Mouse (Mus musculus) lung, embryonic 16.5 days (tissue): Measurements from ENCODE around the gene Wwp2. TPM values are rescaled to one million over a fixed set of nuclear protein-coding genes. Genes with fewer than 3 reads are reported as not detected.

Source experiments
- ATAC-seq: fragments of 200-750 bp; cut with Nextera tagmentation; 2 replicates; pipeline ENCODE4 v1.8.0; 2017; ENCODE audit warnings: low read depth, mild to moderate bottlenecking, moderate library complexity
- H3K27ac ChIP-seq: fragments of 300-500 bp; sonication (generic); 2 replicates; pipeline ENCODE4 v1.5.1; 2014; ENCODE audit warnings: mild to moderate bottlenecking, control low read depth, low read length
- H3K27me3 ChIP-seq: fragments of 300-500 bp; sonication (generic); 2 replicates; pipeline ENCODE4 v1.6.1; 2014; ENCODE audit warnings: low read depth, low read length, mixed read lengths; ENCODE audit not compliant: control insufficient read depth, insufficient read depth
- H3K36me3 ChIP-seq: fragments of 300-500 bp; sonication (generic); 2 replicates; pipeline ENCODE4 v1.6.1; 2014; ENCODE audit warnings: low read length; ENCODE audit not compliant: control insufficient read depth, insufficient read depth
- H3K4me1 ChIP-seq: fragments of 300-500 bp; sonication (generic); replicated peaks from 2 replicates; pipeline ENCODE4 v1.6.1; 2014; ENCODE audit warnings: low read length, mixed read lengths; ENCODE audit not compliant: control insufficient read depth, insufficient read depth
- H3K4me2 ChIP-seq: fragments of 300-500 bp; sonication (generic); 2 replicates; pipeline ENCODE4 v1.6.1; 2014; ENCODE audit warnings: low read depth, low read length, control low read depth
- H3K4me3 ChIP-seq: fragments of 300-500 bp; sonication (generic); 2 replicates; pipeline ENCODE4 v1.5.1; 2014; ENCODE audit warnings: mild to moderate bottlenecking, low read length, control low read depth
- H3K9ac ChIP-seq: fragments of 300-500 bp; sonication (generic); 2 replicates; pipeline ENCODE4 v1.6.1; 2014; ENCODE audit warnings: low read length, control low read depth
- H3K9me3 ChIP-seq: fragments of 300-500 bp; sonication (generic); 2 replicates; pipeline ENCODE4 v1.6.1; 2016; ENCODE audit warnings: low read length; ENCODE audit not compliant: control insufficient read depth
- WGBS: fragments of 180-500 bp; shearing (Covaris S2); extraction: QIAGEN DNeasy Blood & Tissue Kit; methylation state at CpG from one replicate; pipeline ENCODE4 v1.1.7; 2014; 5-methylcytosine and 5-hydroxymethylcytosine counted together
- polyA plus RNA-seq: library from polyadenylated mRNA; unstranded; fragments of >200 nt; fragmentation: Nextera tagmentation; extraction: Ambion mirVana; gene quantifications from 2 replicates; pipeline ENCODE4 v1.2.1, GENCODE M21; 2015

The Wwp2 gene
- polyA plus RNA-seq, 1 experiment from 2014 or later, result 60.5 TPM

- H3K27ac ChIP-seq, result peak overlapping the region; percentile 30; the same call in 1 of the 2 replicates
- H3K27me3 ChIP-seq, result no peaks in the 10 kb centered on the region
- peak overlapping the region; percentile 73 for H3K4me3 ChIP-seq
- H3K4me2 ChIP-seq, result peak overlapping the region; percentile 71
- no peak for ATAC-seq
- H3K9me3 ChIP-seq, result no peaks in the 10 kb centered on the region
- 22% methylated on average over 9 of the region's 9 CpGs for WGBS
- H3K36me3 ChIP-seq, result peaks cover 13% of the 10 kb centered on the region; the same call in 1 of the 2 replicates
- peaks cover 10% of the 10 kb centered on the region for H3K4me1 ChIP-seq
- peak overlapping the region; percentile 83 for H3K9ac ChIP-seq
Observed at GRCm38 (mm10) chr8:107424176-107424575, 12.0 kb upstream of the Wwp2 start.

GRCm38 (mm10) chr8:107424597-107425229 lies 11.5 kb upstream of the Wwp2 start, which contains the start of gene Nob1:
Gene Nob1, minus strand, starts transcription at chr8:107425051.
- peak within 1 kb of the TSS; percentile 71 for H3K4me2 ChIP-seq
- H3K27ac ChIP-seq, result peak within 1 kb of the TSS; percentile 30
- H3K27me3 ChIP-seq, result no peaks in the 10 kb centered on the region
- WGBS, result under 1% methylated on average over 50 of the region's 50 CpGs
- H3K4me1 ChIP-seq, result peaks cover 10% of the 10 kb centered on the region
- ATAC-seq, result peak; percentile 100
- H3K4me3 ChIP-seq, result peak within 1 kb of the TSS; percentile 73
- peak within 1 kb of the TSS; percentile 83 for H3K9ac ChIP-seq
- H3K36me3 ChIP-seq, result peaks cover 13% of the 10 kb centered on the region; the same call in 1 of the 2 replicates
- H3K9me3 ChIP-seq, result no peaks in the 10 kb centered on the region

GRCm38 (mm10) chr8:107425230-107425597 lies 11.0 kb upstream of the Wwp2 start:
- Histone ChIP-seq H3K36me3 (peaks cover 9% of the 10 kb centered on the region; the same call in 1 of the 2 replicates), H3K27me3 (no peaks in the 10 kb centered on the region), H3K27ac (no peak overlapping the region), H3K4me3 (peak overlapping the region; percentile 73; the same call in 1 of the 2 replicates), H3K4me2 (peak overlapping the region; percentile 71), H3K9me3 (no peaks in the 10 kb centered on the region), H3K4me1 (peaks cover 10% of the 10 kb centered on the region), H3K9ac (no peak overlapping the region)
- WGBS, result 41% methylated on average over 8 of the region's 8 CpGs
- no peak for ATAC-seq

- no peak overlapping the region for H3K27ac ChIP-seq
- no peak overlapping the region for H3K4me2 ChIP-seq
- H3K4me3 ChIP-seq, result no peak overlapping the region
- 73% methylated on average over 8 of the region's 8 CpGs for WGBS
- ATAC-seq, result no peak
- peaks cover 4% of the 10 kb centered on the region; the same call in 1 of the 2 replicates for H3K4me1 ChIP-seq
- no peaks in the 10 kb centered on the region for H3K36me3 ChIP-seq
- H3K9ac ChIP-seq, result no peak overlapping the region
- H3K27me3 ChIP-seq, result no peaks in the 10 kb centered on the region
- no peaks in the 10 kb centered on the region for H3K9me3 ChIP-seq
Observed at GRCm38 (mm10) chr8:107430821-107431220, 5.3 kb upstream of the Wwp2 start.

- Histone ChIP-seq H3K27ac (no peak overlapping the region; the same call in 1 of the 2 replicates), H3K9ac (peak overlapping the region; percentile 95)
- ATAC-seq, result peak; percentile 9; the same call in 1 of the 2 replicates
Observed at GRCm38 (mm10) chr8:107435421-107435961, 674 bp upstream of the Wwp2 start.

GRCm38 (mm10) chr8:107436841-107437421 lies 766 bp downstream of the Wwp2 start:
- Histone ChIP-seq H3K9me3 (no peaks in the 10 kb centered on the region), H3K36me3 (no peaks in the 10 kb centered on the region), H3K4me1 (peaks cover 4% of the 10 kb centered on the region; the same call in 1 of the 2 replicates), H3K4me3 (peak overlapping the region; percentile 93), H3K9ac (peak overlapping the region; percentile 95), H3K27ac (peak overlapping the region; percentile 91), H3K27me3 (no peaks in the 10 kb centered on the region), H3K4me2 (peak overlapping the region; percentile 87)
- peak; percentile 21 for ATAC-seq
- WGBS, result 4% methylated on average over 16 of the region's 16 CpGs

More at GRCm38 (mm10) chr8:107435421-107435961, 674 bp upstream of the Wwp2 start:
- H3K4me2 ChIP-seq, result peak overlapping the region; percentile 87
- no peaks in the 10 kb centered on the region for H3K9me3 ChIP-seq
- H3K4me1 ChIP-seq, result peaks cover 4% of the 10 kb centered on the region; the same call in 1 of the 2 replicates
- no peaks in the 10 kb centered on the region for H3K27me3 ChIP-seq
- H3K36me3 ChIP-seq, result no peaks in the 10 kb centered on the region
- WGBS, result 18% methylated on average over 11 of the region's 11 CpGs
- peak overlapping the region; percentile 93 for H3K4me3 ChIP-seq

GRCm38 (mm10) chr8:107437711-107438110 lies 1.5 kb downstream of the Wwp2 start:
- no peak for ATAC-seq
- H3K9me3 ChIP-seq, result no peaks in the 10 kb centered on the region
- no peaks in the 10 kb centered on the region for H3K27me3 ChIP-seq
- H3K4me3 ChIP-seq, result no peak overlapping the region
- H3K27ac ChIP-seq, result no peak overlapping the region
- no peak overlapping the region; the same call in 1 of the 2 replicates for H3K9ac ChIP-seq
- H3K36me3 ChIP-seq, result no peaks in the 10 kb centered on the region
- peaks cover 4% of the 10 kb centered on the region; the same call in 1 of the 2 replicates for H3K4me1 ChIP-seq
- 69% methylated on average over 2 of the region's 2 CpGs for WGBS
- H3K4me2 ChIP-seq, result no peak overlapping the region

- Histone ChIP-seq H3K4me1 (peaks cover 13% of the 10 kb centered on the region), H3K36me3 (no peaks in the 10 kb centered on the region), H3K27me3 (no peaks in the 10 kb centered on the region), H3K9ac (no peak overlapping the region), H3K4me2 (no peak overlapping the region), H3K4me3 (no peak overlapping the region), H3K9me3 (no peaks in the 10 kb centered on the region), H3K27ac (no peak overlapping the region)
- WGBS, result 87% methylated on average over 3 of the region's 3 CpGs
- no peak for ATAC-seq
Observed at GRCm38 (mm10) chr8:107439880-107440625, 3.9 kb downstream of the Wwp2 start.
